In genomic region chr15:4064694-4065093, GRCm38 (mm10) we compare ENCODE assay signal across 28 mouse cellular contexts.
"Had no signal": no experiment of that assay in that cellular context is flagged by ENCODE, and none has a peak within 500 bp of the region (broad histone marks: within the 10 kb centered on the region; RNA-seq: fewer than 3 reads in every experiment).

No protein-coding gene starts in this region.

- H3K9ac ChIP-seq: embryonic facial prominence, embryonic 12.5 days; embryonic facial prominence, embryonic 13.5 days; embryonic facial prominence, embryonic 15.5 days; forebrain, embryonic 12.5 days; forebrain, embryonic 13.5 days; forebrain, embryonic 15.5 days had no signal

- H3K9me3 ChIP-seq: embryonic facial prominence, embryonic 10.5 days; embryonic facial prominence, embryonic 12.5 days; embryonic facial prominence, embryonic 13.5 days; embryonic facial prominence, embryonic 15.5 days; forebrain, embryonic 10.5 days; forebrain, embryonic 12.5 days; forebrain, embryonic 13.5 days; forebrain, embryonic 15.5 days; heart, embryonic 10.5 days had no signal

- H3K4me2 ChIP-seq: embryonic facial prominence, embryonic 12.5 days; embryonic facial prominence, embryonic 13.5 days; embryonic facial prominence, embryonic 15.5 days; forebrain, embryonic 12.5 days; forebrain, embryonic 13.5 days; forebrain, embryonic 15.5 days; heart, embryonic 11.5 days had no signal

- H3K27me3 ChIP-seq: embryonic facial prominence, embryonic 12.5 days; embryonic facial prominence, embryonic 13.5 days; embryonic facial prominence, embryonic 15.5 days; forebrain, embryonic 12.5 days; forebrain, embryonic 13.5 days; forebrain, embryonic 15.5 days had no signal

- DNase-seq: cerebellum, adult 8-10 months; cerebellum, adult 9-10 months; cerebellum, adult 9-11 months; cerebellum, postnatal 10 days; cerebellum, postnatal 14 days; cerebellum, postnatal 25 days; cerebellum, postnatal 36 days; embryo, embryonic 11 days; gastrocnemius, adult 2 months; gastrocnemius, postnatal 10 days; gastrocnemius, postnatal 14 days; gastrocnemius, postnatal 25 days; gastrocnemius, postnatal 36 days; heart, adult 18-20 months; heart, adult 2 months had no signal

- H3K27ac ChIP-seq: embryonic facial prominence, embryonic 10.5 days; embryonic facial prominence, embryonic 12.5 days; embryonic facial prominence, embryonic 13.5 days; embryonic facial prominence, embryonic 15.5 days; forebrain, embryonic 10.5 days; forebrain, embryonic 12.5 days; forebrain, embryonic 13.5 days; forebrain, embryonic 15.5 days; gastrocnemius, adult 2 months had no signal

- H3K4me3 ChIP-seq: embryonic facial prominence, embryonic 10.5 days; embryonic facial prominence, embryonic 12.5 days; embryonic facial prominence, embryonic 13.5 days; embryonic facial prominence, embryonic 15.5 days; erythroblast, embryonic 14.5 days; forebrain, embryonic 10.5 days; forebrain, embryonic 12.5 days; forebrain, embryonic 13.5 days; forebrain, embryonic 15.5 days; gastrocnemius, adult 2 months; heart, adult 2 months; heart, embryonic 10.5 days had no signal

- H3K4me1 ChIP-seq: embryonic facial prominence, embryonic 10.5 days; embryonic facial prominence, embryonic 12.5 days; embryonic facial prominence, embryonic 13.5 days; embryonic facial prominence, embryonic 15.5 days; forebrain, embryonic 10.5 days; forebrain, embryonic 12.5 days; forebrain, embryonic 13.5 days; forebrain, embryonic 15.5 days had no signal

- ATAC-seq: forebrain, embryonic 13.5 days; forebrain, embryonic 14.5 days; forebrain, embryonic 15.5 days; forebrain, embryonic 16.5 days had no signal
